Mouse (Mus musculus) MEL (cell line): ENCODE results near the gene Smagp.

Source experiments
- CTCF ChIP-seq, 3 experiments: IDR thresholded peaks in 2 of 3; conservative IDR thresholded peaks in 1 of 3; 2 replicates each; pipeline ENCODE4 v1.5.1; 2011 to 2012; ENCODE audit warnings: low read length in 3 of 3, low read depth in 2 of 3, mild to moderate bottlenecking in 2 of 3, improper control_type of control experiment in 1 of 3, inconsistent platforms in 1 of 3, mixed read lengths in 1 of 3, moderate library complexity in 1 of 3; ENCODE audit not compliant: control insufficient read depth in 1 of 3, insufficient read depth in 1 of 3, poor library complexity in 1 of 3, severe bottlenecking in 1 of 3
- POLR2A ChIP-seq, 2 experiments: IDR thresholded peaks; 2 replicates each; pipeline ENCODE4 v1.6.1; 2011 to 2012; ENCODE audit warnings: low read length in 2 of 2, mild to moderate bottlenecking in 2 of 2, control low read depth in 1 of 2, improper control_type of control experiment in 1 of 2, low read depth in 1 of 2, moderate library complexity in 1 of 2; ENCODE audit not compliant: control insufficient read depth in 1 of 2, insufficient read depth in 1 of 2, poor library complexity in 1 of 2

- TF ChIP-seq CTCF (IDR thresholded peaks at IDR 0.05 in 2 of 3, conservative IDR thresholded peaks at IDR 0.05 in 1 of 3; ENCODE audit: control insufficient read depth in 1 of 3, insufficient read depth in 1 of 3, low read depth in 2 of 3, low read length in 3 of 3, poor library complexity in 1 of 3, severe bottlenecking in 1 of 3) (no peak), POLR2A (IDR thresholded peaks at IDR 0.05; ENCODE audit: control insufficient read depth in 1 of 2, insufficient read depth in 1 of 2, low read depth in 1 of 2, low read length in 2 of 2, poor library complexity in 1 of 2) (no peak)
These were observed 5.1 kb downstream of the Smagp start for GRCm38 (mm10) chr15:100631454-100632170.
